Mouse (Mus musculus): ENCODE measurements around the gene Adamts9. TPM values are rescaled to one million over a fixed set of nuclear protein-coding genes. Genes with fewer than 3 reads are reported as not detected.

Adamts9 gene
- total RNA-seq, 2 experiments from 2014 or later: 48.8 to 49.6 TPM

DNA sequence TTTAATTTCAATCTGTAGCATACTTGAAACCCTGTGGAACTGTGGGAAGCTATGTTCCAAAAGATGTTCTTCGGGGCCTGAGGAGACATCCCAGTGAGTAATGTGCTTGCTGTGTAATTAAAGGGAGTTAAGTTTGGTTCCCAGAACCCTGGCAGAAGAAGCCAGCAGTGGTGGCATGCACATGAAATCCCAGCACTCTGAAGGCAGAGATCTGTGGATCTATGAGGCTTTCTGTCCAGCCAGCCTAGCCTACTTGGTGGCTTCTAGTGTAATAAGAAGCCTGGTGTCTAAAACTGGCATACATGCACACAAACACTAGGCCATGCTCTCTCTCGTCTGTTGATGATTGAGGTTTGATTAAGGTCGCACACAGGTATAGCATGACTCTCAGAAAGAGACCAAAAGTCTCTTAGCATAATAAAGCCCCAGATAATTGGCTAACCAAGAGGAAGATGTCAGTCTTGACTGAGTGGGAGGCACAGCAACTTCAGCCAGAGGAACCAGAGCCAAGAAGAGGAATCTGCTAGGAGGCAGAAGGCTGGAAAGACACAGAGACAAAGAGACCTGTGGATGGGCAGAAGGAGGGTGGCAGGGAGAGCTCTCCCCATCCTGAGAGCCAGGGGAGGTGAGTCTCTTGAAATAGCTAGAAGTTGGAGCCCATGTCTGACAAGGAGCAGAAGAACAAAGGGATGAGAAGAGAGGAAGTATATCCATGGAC is 138.9 kb downstream of the Adamts9 start:
- DNase-seq: no peak

DNA sequence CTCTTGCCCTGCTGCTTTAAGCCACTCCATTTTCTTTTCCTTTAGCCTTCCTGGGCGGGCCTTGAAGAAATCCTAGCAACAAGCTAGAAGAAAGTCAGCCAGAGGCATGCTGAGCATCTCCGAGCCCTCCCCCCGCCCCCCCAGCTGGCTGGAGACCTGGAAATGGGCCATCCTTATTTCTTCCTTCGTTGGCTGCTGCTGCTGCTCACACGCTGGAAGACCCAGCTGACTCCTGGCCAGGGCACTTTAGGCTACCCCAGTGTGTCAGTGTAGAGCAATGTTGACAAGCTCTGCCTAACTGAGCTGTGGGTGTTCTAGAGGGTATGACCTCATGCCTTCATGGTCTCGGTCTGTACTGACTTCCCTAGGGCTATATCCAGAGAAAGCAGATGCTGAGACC is 140.1 kb downstream of the Adamts9 start:
- DNase-seq: peak; percentile 62

DNA sequence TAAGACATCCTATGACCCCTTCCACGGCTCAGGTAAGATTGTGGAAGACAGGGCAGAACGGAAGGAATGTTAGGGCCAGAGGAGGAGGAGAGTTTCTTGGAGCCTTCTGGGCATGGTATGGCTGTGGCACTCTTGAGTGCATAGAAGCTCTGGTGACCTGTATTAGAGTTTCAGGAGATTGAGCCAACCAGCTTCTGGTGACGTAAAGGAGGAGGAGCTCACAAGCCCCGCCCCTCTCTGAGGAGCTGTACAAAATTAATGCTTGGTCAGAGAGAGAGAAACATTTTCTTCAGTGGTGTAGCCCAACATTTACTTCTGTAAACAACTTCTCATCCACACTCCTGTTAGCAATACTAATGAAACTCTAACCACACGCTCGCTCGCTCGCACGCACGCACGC is 140.9 kb downstream of the Adamts9 start:
- DNase-seq: no peak

DNA sequence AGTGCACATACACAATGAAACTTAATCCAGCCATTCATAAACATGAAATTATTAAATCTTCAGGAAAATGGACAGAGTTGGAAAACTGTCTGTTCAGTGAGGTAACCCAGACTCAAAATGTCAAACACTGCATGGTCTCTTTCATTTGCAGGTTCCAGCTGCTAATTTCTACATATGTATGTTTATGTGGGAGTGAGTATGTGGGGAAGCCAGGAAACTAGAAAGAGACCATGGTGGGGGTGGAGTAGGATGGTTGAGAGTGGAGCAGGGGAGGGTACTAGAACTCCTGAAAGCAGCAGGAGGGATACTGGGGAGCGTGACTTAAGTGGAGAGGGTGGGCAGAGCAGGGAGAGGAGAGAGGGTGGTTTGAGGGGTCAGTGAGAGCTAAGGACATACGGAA is 141.8 kb downstream of the Adamts9 start:
- no peak for DNase-seq

DNA sequence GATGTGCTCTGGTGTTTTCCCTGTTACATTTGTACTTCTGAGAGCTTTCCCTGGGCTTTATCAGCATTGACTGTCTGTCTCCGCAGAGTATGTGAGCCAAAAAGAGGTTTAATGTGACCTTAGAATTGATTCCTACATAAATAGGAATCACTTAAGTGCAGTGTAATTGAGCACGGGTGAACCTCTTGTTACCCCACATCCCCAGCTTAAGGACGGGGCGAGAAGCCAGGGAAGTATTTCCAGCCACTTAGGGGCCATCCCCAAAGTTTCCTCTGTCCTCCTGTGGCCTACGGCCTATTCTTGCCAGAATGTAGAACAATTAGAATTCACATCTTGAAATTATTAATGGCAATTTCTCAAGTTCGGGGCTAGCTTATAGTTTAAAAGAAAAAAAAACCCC is 149.5 kb downstream of the Adamts9 start:
- DNase-seq: no peak

DNA sequence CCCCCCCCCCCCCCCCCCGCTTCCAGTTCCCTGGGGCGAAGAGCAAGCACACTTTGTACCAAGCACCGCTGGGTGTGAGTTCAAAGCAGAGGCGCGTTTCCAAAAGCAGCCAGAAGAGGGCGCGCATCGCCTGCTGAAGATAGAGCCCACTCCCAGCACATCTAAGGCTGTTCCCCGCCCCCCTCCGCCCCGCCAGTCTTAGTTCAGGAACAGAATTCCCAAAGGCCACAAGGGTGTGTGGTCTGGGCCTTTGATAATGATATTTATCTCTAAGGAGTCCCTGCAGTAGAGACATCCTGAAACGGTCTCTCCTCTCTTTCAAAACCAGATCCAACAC is 155.9 kb downstream of the Adamts9 start:
- DNase-seq: peak; percentile 95

DNA sequence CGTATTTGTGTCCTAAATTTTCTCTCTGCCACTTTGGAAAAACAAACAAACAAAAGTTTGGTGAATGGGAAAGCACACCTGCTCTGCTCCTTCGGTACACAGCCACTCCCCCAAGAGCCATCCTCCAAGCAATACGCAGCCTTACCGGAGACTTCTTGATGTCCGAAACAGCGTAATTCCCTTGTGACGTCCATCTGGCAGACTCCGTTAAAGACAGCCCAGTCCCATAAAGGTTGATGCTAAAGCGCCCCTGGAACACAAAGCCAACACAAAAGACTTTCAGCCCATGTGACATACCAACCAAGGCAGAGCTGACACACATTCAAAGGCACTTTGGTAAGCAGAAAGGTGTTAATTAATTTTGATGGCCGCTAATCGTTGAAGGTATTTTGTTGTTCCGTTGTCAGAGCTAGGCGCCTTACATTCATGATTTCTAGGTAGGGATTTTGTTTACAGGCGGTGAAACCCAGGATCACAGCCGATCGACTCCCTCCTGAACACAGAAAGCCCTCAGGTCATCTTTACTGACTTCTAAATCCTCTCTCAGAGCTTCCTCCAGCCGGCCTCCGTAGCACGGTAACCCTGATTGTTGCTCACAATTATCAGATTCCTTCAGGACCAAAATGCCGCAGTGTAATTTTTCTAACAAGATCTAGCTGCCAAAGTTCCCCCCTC is 156.5 kb downstream of the Adamts9 start:
- no peak for DNase-seq

DNA sequence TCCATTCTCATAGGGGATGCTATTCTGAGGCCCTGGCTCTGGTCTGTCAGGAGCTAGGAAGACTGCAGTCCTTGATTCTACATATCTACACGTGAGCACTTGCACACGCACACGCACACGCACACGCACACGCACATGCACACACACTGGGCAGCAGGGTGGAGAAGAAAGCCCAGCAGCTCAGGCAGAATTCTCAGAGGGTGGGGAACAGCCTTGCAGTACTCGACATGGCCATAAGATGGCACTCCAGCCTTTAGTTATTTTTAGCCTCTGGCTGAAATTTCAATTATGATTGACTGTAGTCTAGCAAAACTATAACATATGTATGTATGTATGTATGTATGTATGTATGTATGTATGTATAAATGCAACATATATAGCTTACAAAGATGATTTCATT is 158.5 kb downstream of the Adamts9 start:
- DNase-seq: peak; percentile 76

DNA sequence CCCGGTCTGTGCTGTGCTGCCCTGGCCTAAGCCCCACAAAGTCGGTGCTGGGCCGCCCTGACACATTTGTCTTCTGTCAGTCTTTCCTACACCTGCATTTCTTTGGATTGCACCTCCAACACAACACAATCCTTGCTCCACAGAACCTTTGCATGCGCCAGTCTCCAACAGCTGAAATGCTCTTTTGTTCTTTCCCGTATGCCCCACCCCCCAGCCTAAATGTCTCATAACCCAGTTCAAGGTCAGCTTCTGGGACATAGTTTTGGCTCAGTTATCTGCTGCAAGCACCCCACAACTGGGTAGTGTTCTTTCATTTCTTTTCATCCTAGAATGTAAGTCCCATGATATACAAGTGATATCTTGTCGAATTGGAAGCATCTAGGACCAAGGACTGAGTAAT is 161.8 kb downstream of the Adamts9 start:
- no peak for DNase-seq

DNA sequence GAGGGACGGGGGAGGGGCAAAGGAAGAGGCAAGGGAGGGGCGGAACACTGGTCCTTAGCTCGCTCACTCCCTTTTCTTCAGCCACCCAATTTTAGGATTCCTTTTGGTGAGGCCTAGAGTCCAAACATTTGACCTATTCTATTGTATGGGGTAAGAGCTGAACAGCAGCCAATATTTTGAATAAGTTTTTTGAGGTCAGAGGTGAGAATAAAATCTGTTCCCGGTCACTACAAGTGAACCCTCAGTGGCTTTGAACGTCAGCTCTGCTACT is 163.4 kb downstream of the Adamts9 start:
- DNase-seq: no peak

DNA sequence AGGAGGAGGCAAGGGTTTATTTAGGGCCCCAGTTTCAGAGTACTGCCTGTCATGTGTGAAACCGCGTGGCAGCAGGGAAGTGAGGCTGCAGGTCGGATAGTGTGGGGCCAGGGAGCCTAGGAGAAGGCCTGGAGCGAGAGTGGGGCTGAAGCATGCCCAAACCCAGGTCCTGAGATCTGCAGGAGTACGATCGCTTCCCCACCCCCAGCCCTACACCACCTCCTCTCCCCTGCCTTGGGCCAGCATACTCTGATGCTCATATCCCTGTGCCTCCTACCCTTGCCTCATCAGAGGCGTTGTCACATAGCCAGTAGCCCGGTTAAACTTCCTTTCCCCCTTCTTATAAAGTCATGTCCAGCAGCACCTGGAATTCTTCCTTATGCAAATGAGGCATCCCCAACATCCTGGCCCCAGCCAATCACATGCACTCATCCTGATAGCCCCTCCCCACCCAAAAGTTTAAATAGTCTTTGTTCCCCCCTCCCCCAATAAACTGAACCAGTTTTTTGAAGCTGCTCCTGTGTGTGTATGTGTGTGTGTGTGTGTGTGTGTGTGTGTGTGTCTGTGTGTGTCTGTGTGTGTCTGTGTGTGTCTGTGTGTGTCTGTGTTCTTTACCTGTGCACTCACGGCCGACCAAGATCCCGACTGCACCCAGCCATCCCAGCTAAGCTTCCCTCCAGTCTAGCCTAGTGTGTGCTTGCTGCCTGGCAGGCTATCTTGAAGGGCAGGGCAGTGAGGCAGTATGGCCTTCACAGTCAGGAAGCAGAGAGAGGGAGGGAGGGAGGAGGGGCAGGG is 164.0 kb downstream of the Adamts9 start:
- no peak for DNase-seq

DNA sequence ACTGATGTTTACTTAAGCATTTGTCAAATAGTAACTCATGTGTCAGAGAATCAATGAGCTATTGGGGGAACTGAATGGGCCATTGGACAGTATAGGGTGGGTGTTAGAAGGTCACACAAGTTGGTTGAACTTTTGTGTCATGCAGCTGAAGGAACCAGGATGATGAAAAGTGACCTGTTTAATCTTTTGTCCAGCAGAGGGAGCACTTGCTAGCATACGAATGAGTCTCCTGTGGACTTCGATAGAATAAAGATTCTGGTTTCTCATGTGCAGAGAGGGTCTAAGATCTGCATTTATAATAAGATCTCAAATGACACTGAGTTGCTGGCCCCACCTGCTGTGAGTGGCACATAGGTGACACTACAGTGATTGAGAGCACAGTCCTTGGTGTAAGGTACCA is 166.9 kb downstream of the Adamts9 start:
- peak; percentile 27 for DNase-seq

DNA sequence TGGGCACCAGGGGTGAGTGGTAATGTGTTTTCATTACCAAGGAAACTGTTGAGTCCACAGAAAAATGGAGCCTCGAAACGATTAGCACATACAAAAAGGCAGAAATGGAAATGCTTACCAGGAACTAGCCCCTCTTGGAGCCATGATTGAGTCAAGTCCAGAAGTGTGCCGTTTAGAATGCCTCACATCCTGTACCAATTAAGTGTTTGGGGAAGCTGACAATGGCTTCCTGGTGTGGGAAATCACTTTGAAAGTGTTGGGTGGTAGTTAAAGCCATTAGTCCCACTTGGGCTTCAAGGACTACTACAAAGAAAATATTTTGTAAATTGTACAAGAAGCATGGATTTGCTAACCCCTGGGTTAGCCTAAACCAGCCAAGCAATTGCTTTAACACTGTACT is 180.9 kb downstream of the Adamts9 start:
- no peak for DNase-seq

DNA sequence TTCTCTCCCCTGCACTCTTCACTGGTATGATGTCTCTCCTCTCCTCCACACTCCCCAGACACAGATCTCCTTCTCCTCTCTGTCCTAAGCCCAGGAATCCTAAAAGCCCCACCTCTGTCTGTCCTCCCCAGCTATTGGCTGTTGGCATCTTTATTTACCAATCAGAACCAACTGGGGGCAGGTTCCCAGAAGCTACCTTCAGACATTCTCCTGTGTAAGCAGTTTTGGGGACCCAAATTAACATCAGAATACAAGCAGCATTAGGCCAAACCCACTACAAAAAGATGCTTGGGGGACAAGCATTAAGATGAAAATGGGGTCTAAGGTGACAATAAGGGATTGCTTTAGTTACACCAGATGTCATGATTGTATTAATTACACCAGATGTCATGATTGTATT is 183.7 kb downstream of the Adamts9 start:
- no peak for DNase-seq

DNA sequence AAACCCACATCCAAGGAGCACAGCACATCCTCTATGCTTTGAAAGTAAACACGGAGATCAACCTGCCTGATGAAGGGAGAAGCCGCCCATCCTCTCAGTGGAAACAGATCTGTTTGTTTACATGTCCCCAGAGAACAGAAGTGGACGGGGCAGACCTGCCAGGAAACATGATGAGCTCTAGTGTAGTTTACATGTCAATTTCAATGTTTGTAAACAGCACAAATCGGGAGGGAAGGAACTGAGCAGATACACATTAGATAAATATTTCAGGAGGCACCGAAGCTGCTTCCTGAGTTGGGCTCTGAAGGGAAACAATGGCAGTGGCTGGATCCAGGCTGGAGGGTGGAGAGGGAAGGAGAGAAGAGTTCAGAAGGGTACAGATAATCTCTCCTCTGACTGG is 187.5 kb downstream of the Adamts9 start:
- DNase-seq: no peak

DNA sequence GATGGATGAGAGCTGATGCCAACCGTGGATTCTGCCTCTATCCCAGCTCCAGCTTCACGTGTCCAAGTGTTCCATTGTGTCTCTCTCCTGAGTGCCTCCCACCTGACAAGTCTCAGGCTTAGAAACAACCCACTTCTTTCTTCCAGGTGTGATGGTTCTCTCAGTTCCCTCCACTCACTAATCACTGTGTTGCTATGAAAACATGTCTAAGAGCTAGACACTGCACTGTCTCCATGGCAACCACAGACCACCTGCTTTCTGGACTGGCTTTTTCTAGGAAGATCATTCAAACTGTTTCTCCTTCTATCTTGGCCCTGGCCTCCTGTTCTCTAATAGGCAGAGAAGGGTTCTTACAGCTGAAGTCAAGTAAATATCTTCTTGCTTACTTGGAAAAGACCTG is 190.6 kb downstream of the Adamts9 start:
- no peak for DNase-seq

DNA sequence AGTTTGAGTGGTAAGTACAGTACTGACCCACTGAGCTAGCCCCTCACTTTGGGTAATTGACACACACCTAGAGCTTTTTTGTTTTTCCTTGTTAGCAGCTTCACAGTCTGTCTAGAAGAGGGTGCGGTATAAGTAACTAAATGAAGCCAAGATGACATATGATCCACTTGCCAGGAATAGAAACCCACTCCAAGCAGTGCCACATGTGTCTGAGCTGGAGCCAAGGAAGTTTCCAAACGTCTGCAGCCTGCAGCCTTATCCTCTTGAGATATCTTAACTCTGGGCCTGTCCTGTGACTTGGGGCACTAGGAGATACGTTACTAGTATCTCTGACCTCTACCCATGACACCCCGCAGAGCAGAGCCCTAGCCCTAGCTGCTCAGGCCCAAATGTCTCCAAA is 193.9 kb downstream of the Adamts9 start:
- DNase-seq: no peak

DNA sequence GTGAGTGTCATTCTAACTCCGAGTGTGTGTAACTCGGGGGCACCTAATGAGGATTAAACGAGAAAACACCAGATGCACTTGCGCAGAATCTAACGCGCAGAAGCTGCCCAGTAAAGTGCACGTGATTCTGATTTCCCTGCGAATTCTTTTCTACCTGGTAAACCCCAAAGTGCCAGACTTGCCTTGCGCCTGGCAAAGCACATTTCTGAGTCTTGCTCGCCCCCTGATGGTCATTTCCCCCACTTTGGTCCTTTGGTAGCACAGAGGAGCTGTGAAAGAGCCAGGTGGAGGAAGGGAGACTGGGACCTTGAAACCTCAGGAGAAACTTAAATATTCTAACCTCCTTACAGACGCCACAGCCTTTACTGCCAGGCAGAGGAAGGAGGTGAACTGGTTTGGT is 199.7 kb downstream of the Adamts9 start:
- DNase-seq: peak; percentile 77

DNA sequence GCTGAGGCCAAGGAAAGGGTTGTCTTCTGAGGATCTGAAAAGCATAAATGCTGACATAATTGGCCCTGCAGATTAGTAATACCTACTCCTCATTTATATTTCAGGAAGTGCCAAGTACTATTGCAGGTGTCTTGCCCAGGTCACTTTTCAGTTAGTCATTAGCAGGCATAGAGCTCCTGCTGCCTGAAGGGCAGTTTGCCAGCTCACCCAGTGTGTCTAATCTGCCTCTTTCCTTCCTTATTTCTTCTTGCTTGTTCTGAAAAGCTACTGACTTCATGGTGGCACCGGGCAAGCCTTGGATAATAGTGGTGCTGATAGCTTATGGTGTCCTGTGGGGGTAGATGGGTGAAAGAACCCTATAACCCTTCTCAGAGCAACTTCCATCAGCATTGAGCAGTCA is 206.2 kb downstream of the Adamts9 start:
- no peak for DNase-seq

DNA sequence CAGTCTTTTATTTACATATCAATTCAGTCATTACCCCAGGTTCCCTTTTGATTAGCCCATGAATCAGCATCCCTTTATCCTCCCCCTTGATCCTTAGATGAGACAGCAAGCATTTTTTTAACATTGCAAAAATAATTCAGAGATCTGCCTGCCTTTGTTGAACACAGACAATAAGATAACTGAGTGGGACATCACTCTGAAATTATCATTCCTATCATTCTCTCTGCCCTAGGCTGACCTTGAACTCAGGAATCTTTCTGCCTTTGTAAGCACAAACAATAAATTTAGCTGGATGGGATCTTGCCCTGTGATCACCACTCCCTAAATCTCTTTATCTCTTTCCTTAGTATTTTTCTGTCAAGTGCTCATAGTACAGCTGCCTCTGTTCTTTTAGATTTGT is 209.6 kb downstream of the Adamts9 start:
- DNase-seq: no peak

DNA sequence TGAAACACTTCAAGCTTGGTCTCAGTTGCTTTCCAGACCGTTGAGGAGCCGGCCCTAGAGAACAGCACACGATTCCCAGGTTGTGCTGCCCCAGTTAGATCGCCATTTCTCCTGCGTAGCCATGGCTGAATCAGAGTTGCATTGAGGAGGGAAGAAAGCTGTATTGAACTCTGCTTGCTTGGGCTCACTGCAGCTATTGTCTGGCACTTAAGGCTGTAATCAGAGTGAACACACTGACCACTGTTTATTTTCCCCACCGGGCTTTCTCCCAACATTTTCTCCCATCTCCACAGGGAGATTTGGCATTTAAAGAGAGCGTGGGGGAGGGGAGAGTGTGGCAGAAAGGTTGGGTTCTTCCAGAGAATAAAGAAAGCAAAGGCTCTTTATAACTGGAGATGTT is 214.8 kb downstream of the Adamts9 start:
- no peak for DNase-seq

DNA sequence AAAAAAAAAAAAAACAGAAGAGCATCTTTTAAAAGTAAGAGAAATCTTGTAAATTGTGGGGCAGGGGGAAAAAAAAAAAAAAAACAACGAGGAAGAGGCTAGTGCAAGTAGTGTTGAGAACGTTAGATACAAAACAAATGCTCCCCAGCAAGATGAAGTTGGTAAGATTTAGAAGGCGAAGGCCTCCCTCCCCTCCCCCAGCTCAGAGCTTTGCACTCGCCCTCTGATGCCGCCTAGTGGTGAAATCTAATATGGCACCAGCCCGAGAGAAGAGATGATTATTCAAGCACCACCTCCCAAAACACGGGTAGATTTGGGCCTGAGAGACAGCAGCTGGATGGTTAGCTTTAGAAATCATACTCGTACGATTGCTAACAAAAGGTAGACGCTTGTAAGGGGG is 215.2 kb downstream of the Adamts9 start:
- peak; percentile 93 for DNase-seq

DNA sequence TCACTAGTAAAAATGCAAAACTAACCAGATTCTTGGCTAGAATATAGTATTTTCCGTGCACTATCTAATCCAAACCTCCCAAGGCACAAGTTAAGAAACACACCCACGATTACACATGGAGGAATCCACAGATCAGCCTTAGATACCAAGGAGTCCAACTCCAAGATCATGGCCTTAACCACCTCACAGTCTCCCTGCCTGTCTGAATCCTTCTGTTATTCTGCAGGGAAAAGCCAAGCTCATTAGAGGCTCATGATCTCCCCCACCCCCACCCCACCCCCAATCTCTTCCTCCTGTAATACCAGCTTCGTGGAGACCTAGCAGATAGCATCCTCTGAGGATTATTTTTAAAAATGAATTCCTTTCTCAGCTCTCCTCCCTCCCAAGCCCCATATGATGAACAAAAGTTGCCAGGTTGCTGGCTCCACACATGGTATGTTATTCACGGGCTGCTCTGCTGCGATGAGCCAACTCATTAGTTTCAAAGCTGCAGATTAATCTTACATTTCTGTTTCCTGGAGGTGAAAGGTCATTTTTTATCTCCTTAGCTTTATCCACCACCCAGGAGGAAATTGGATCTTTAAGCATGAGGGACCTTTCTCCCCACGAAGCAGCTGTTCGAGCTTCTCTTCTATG is 215.8 kb downstream of the Adamts9 start:
- no peak for DNase-seq

DNA sequence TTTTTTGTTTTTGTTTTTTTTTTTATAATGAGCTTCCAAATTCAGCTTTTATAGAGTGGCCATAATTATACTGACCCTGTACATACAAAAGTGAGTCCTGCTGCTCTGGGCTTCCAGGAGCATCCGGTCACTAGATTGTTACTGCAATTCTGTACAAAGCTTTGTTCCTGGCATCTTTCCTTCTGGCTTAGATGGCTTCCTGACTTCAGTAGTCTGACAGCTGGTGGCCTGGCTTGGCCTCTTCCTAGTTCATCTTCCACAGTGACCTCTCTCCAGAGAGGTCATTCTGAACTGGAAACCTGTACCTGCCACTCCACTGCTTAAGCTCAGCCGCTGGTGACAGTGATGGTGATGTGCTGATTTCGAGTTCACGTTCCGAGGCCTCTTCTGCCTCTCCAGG is 217.2 kb downstream of the Adamts9 start:
- DNase-seq: peak; percentile 11
